ENCODE assay signal across 21 mouse cellular contexts in the genomic region with DNA sequence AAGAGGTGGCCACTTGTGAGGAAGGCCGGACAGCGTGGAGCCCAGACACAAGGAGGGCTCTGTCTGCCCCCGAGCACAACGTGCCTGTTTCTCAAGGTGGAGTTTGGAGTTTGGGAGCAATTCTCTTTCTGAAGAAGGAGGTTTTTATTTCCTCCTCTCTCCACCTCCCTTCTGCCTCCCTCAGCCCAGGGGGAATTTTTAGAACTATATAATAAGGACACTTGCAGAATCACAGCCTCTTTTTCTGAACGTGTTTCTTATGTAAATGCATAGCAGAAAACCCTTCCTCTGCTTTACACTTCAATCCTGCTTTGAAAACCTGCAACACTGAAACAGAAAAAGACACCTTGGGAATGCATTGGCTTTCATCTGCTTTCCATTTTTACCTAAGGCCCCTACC. TPM values are rescaled to one million over a fixed set of nuclear protein-coding genes. Genes with fewer than 3 reads are reported as not detected.
DNase-seq lines count a peak whose midpoint lies in the region; ATAC-seq lines count a peak whose summit lies in the region.
"Had no signal": no experiment of that assay in that cellular context is flagged by ENCODE, and none has a peak within 500 bp of the region (broad histone marks: within the 10 kb centered on the region; RNA-seq: fewer than 3 reads in every experiment).

No protein-coding gene starts in this region.

- intact Hi-C loops in left cerebral cortex, postnatal 4 days (cut with DNase I): no loop called here

- DNase-seq in frontal cortex, postnatal 10 days (ENCODE audit: low spot score in 2 of 2): no peak
- peak; percentile 38 to 40 for DNase-seq in left cerebral cortex, adult 9 months (ENCODE audit: low spot score in 2 of 2)
- DNase-seq in left cerebral cortex, postnatal 4 days: no peak
- DNase-seq in right cerebral cortex, adult 18-20 months: peak; percentile 39
- DNase-seq in right cerebral cortex, postnatal 10 days (ENCODE audit: low spot score in 2 of 2): no peak
- no peak for DNase-seq in gastrocnemius, postnatal 4 days (ENCODE audit: low spot score in 2 of 2)
- DNase-seq: adrenal gland, postnatal 10 days; B cell, adult 2 months; cerebellum, adult 18-20 months; cerebellum, adult 9-11 months; cerebellum, postnatal 36 days; forebrain, postnatal 0 days; gastrocnemius, postnatal 14 days; heart, adult 2 months; heart, postnatal 14 days had no signal

- ATAC-seq in frontal cortex, adult (ENCODE audit: low TSS enrichment): peak; percentile 87
- ATAC-seq: CD4-positive, CD25-positive, alpha-beta regulatory T cell, adult 4 months; forebrain, embryonic 13.5 days; hindbrain, postnatal 0 days had no signal

RNA-seq across cellular contexts. Expression of gene Mab21l3, which starts 54.7 kb away (rescaled TPM):
- under 1 TPM; 0.16 to 0.28 TPM for total RNA-seq in left cerebral cortex, postnatal 4 days (2021)
- total RNA-seq in gastrocnemius, postnatal 4 days (2021): under 1 TPM; 0.12 to 0.16 TPM
- total RNA-seq: forebrain, postnatal 0 days; gastrocnemius, adult 18-20 months; gastrocnemius, postnatal 14 days; heart, adult 2 months; heart, postnatal 14 days; hematopoietic stem cell, adult 5-6 weeks had no signal

Comparison
In these comparisons a context has a peak if more than half of its experiments do, and no peak if none do; other contexts are left out.
1. DNase-seq: peak in left cerebral cortex, adult 9 months (2 of 2) and right cerebral cortex, adult 18-20 months (single experiment); none in frontal cortex, postnatal 10 days (0 of 2), left cerebral cortex, postnatal 4 days (single experiment), right cerebral cortex, postnatal 10 days (0 of 2) and gastrocnemius, postnatal 4 days (0 of 2).